Mouse (Mus musculus) spleen, adult 18-20 months (tissue): Measurements from ENCODE around the gene Olfr1393.

Source experiments
- DNase-seq, 2 experiments: peaks; one replicate each; pipeline ENCODE4 v3.0.0; 2022; ENCODE audit warnings: mixed read lengths in 2 of 2

Gene Olfr1393

GRCm38 (mm10) chr11:49326726-49327125 lies 48.6 kb downstream of the Olfr1393 start:
- DNase-seq: no peak

GRCm38 (mm10) chr11:49329686-49330085 lies 51.6 kb downstream of the Olfr1393 start:
- no peak for DNase-seq
